Mouse (Mus musculus): ENCODE results near the gene Adap2.
"Not testable (repeated sequence)": the region's sequence is repeated elsewhere in the genome, so short reads cannot be mapped to it uniquely, and the experiment has no call there.

The Adap2 gene

GRCm38 (mm10) chr11:80153857-80154495, at the start of gene Adap2:
Adap2 (plus strand) TSS chr11:80154105.
- DNase-seq (ENCODE audit: low spot score in 2 of 2), result peak; percentile 87 to 92

- DNase-seq (ENCODE audit: low spot score in 2 of 2), result no peak
Observed at GRCm38 (mm10) chr11:80104407-80104806, 49.5 kb upstream of the Adap2 start.

GRCm38 (mm10) chr11:80116411-80116810, 37.5 kb upstream of the Adap2 start:
- DNase-seq (ENCODE audit: low spot score in 2 of 2), result no peak

GRCm38 (mm10) chr11:80132050-80132449, 21.9 kb upstream of the Adap2 start:
- DNase-seq (ENCODE audit: low spot score in 2 of 2), result no peak

GRCm38 (mm10) chr11:80134744-80135143, 19.2 kb upstream of the Adap2 start:
- DNase-seq (ENCODE audit: low spot score in 2 of 2), result no peak

GRCm38 (mm10) chr11:80135954-80136683, 17.8 kb upstream of the Adap2 start:
- DNase-seq (ENCODE audit: low spot score in 2 of 2), result no peak

- no peak for DNase-seq (ENCODE audit: low spot score in 2 of 2)
Observed at GRCm38 (mm10) chr11:80136786-80137185, 17.1 kb upstream of the Adap2 start.

- DNase-seq (ENCODE audit: low spot score in 2 of 2), result no peak
Observed at GRCm38 (mm10) chr11:80137773-80138172, 16.1 kb upstream of the Adap2 start.

- peak; percentile 78 to 90 for DNase-seq (ENCODE audit: low spot score in 2 of 2)
Observed at GRCm38 (mm10) chr11:80141825-80142521, 11.9 kb upstream of the Adap2 start, which contains the start of gene Tefm. Tefm (minus strand) TSS chr11:80142175.

- DNase-seq (ENCODE audit: low spot score in 2 of 2), result no peak
Observed at GRCm38 (mm10) chr11:80142872-80143271, 11.0 kb upstream of the Adap2 start.

GRCm38 (mm10) chr11:80145787-80146275, 8.1 kb upstream of the Adap2 start:
- DNase-seq (ENCODE audit: low spot score in 2 of 2), result peak; percentile 31 to 67

- no peak for DNase-seq (ENCODE audit: low spot score in 2 of 2)
Observed at GRCm38 (mm10) chr11:80147748-80148147, 6.2 kb upstream of the Adap2 start.

- no peak for DNase-seq (ENCODE audit: low spot score in 2 of 2)
Observed at GRCm38 (mm10) chr11:80148313-80148712, 5.6 kb upstream of the Adap2 start.

GRCm38 (mm10) chr11:80148974-80149373, 4.9 kb upstream of the Adap2 start:
- not testable (repeated sequence) for DNase-seq (ENCODE audit: low spot score in 2 of 2)

GRCm38 (mm10) chr11:80149412-80150023, 4.4 kb upstream of the Adap2 start:
- DNase-seq (ENCODE audit: low spot score in 2 of 2), result no peak

- DNase-seq (ENCODE audit: low spot score in 2 of 2), result no peak
Observed at GRCm38 (mm10) chr11:80150566-80150965, 3.3 kb upstream of the Adap2 start.

GRCm38 (mm10) chr11:80151541-80151940, 2.4 kb upstream of the Adap2 start:
- no peak for DNase-seq (ENCODE audit: low spot score in 2 of 2)

- no peak for DNase-seq (ENCODE audit: low spot score in 2 of 2)
Observed at GRCm38 (mm10) chr11:80152376-80152775, 1.5 kb upstream of the Adap2 start.

- no peak for DNase-seq (ENCODE audit: low spot score in 2 of 2)
Observed at GRCm38 (mm10) chr11:80154501-80154900, 596 bp downstream of the Adap2 start.

- no peak for DNase-seq (ENCODE audit: low spot score in 2 of 2)
Observed at GRCm38 (mm10) chr11:80155541-80155940, 1.6 kb downstream of the Adap2 start.

GRCm38 (mm10) chr11:80155961-80156360, 2.1 kb downstream of the Adap2 start:
- DNase-seq (ENCODE audit: low spot score in 2 of 2), result no peak

- DNase-seq (ENCODE audit: low spot score in 2 of 2), result no peak
Observed at GRCm38 (mm10) chr11:80156841-80157240, 2.9 kb downstream of the Adap2 start.

All from spleen, postnatal 4 days (tissue).